Mouse (Mus musculus): ENCODE results near the gene Hdac7.

DNA sequence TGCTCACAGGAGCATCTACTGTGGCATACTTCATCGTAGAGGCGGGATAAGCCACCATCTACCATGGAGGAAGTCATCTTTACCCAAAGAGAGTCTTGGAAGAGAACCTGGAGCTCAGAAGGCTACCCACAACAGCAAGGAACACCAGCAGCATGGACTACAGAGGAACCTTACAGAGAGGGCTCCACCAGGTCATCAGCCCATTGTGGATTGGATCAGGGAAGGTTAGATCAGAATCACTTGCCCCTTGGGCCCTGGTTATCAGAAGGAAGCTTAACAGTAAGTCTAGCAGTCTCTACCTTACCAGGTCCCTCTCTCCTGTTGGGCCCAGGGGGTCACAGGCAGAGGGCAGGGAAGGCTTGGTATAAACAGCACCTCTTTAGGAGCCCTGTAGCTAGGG lies 5.3 kb downstream of the Hdac7 start:
- TF ChIP-seq CTCF (conservative IDR thresholded peaks at IDR 0.05; ENCODE audit: low read length) (no peak), NANOG (IDR thresholded peaks at IDR 0.05; ENCODE audit: borderline replicate concordance, low read length) (no peak)

Data from E14TG2a.4 (cell line).